Mouse (Mus musculus) liver, adult 2 months (tissue): ENCODE results near the gene Rnf207. TPM values are rescaled to one million over a fixed set of nuclear protein-coding genes. Genes with fewer than 3 reads are reported as not detected.

Source experiments
- DNase-seq: peaks from one replicate; pipeline ENCODE4 v3.0.0-alpha.2; 2011; ENCODE audit warnings: low read depth, low spot score; ENCODE audit errors: extremely low read depth
- H3K27ac ChIP-seq: fragments of 200-500 bp; replicated peaks from 2 replicates; pipeline ENCODE4 v1.5.1; 2012; ENCODE audit warnings: low read depth, mild to moderate bottlenecking, control low read depth, inconsistent platforms, low read length; ENCODE audit not compliant: insufficient read depth
- H3K27me3 ChIP-seq: fragments of 200-500 bp; 2 replicates; pipeline ENCODE4 v1.6.1; 2012; ENCODE audit warnings: mild to moderate bottlenecking, moderate library complexity, low read length, inconsistent platforms; ENCODE audit not compliant: control insufficient read depth, insufficient read depth
- H3K36me3 ChIP-seq: fragments of 200-500 bp; 2 replicates; pipeline ENCODE4 v1.6.1; 2012; ENCODE audit warnings: low read length, inconsistent platforms; ENCODE audit not compliant: control insufficient read depth, insufficient read depth
- H3K4me1 ChIP-seq: fragments of 200-500 bp; 2 replicates; pipeline ENCODE4 v1.6.1; 2011; ENCODE audit warnings: low read length; ENCODE audit not compliant: control insufficient read depth, insufficient read depth
- H3K4me3 ChIP-seq: fragments of 200-500 bp; 2 replicates; pipeline ENCODE4 v1.5.1; 2011; ENCODE audit warnings: low read depth, mild to moderate bottlenecking, control low read depth, low read length, moderate library complexity; ENCODE audit not compliant: insufficient read depth
- H3K79me2 ChIP-seq: fragments of 200-500 bp; 2 replicates; pipeline ENCODE4 v1.6.1; 2012; ENCODE audit warnings: inconsistent platforms, mild to moderate bottlenecking, low read length, moderate library complexity; ENCODE audit not compliant: control insufficient read depth, insufficient read depth
- H3K9ac ChIP-seq: fragments of 200-500 bp; 2 replicates; pipeline ENCODE4 v1.6.1; 2012; ENCODE audit warnings: low read depth, mild to moderate bottlenecking, control low read depth, inconsistent platforms, low read length
- CTCF ChIP-seq: fragments of 200-500 bp; IDR thresholded peaks from 2 replicates; pipeline ENCODE4 v1.5.1; 2011; ENCODE audit warnings: low read depth, low read length, control low read depth
- POLR2A ChIP-seq: fragments of 200-500 bp; IDR thresholded peaks from 2 replicates; pipeline ENCODE4 v1.6.1; 2011; ENCODE audit warnings: low read length, control low read depth; ENCODE audit not compliant: insufficient read depth; ENCODE audit errors: extremely low read depth
- WGBS: fragments of 180-500 bp; shearing (Covaris S2); methylation state at CpG from one replicate; pipeline ENCODE4 v1.1.7; 2018; 5-methylcytosine and 5-hydroxymethylcytosine counted together
- polyA plus RNA-seq: library from polyadenylated mRNA; depleted of rRNA; stranded (reverse); fragments of >200 nt; gene quantifications from 2 replicates; pipeline ENCODE4 v1.2.3, GENCODE M21; 2012
- total RNA-seq: library from RNA; depleted of rRNA; stranded (reverse); fragments of >200 nt; gene quantifications from 2 replicates; pipeline ENCODE4 v1.2.3, GENCODE M21; 2014

The Rnf207 gene
- total and polyA plus RNA-seq, 2 experiments: 0.13 TPM; not detected in 1

- Histone ChIP-seq H3K27me3 (peaks cover 23% of the 10 kb centered on the region), H3K27ac (no peak overlapping the region), H3K4me3 (no peak overlapping the region), H3K79me2 (no peaks in the 10 kb centered on the region), H3K36me3 (no peaks in the 10 kb centered on the region), H3K9ac (no peak overlapping the region), H3K4me1 (no peaks in the 10 kb centered on the region; the same call in 1 of the 2 replicates)
- TF ChIP-seq POLR2A (no peak), CTCF (no peak)
- WGBS: 63% methylated on average over 18 of the region's 18 CpGs
- no peak for DNase-seq
These were observed 30.3 kb downstream of the Rnf207 start for GRCm38 (mm10) chr4:152288398-152288945.

GRCm38 (mm10) chr4:152287317-152288120, 31.3 kb downstream of the Rnf207 start:
- peaks cover 28% of the 10 kb centered on the region for H3K27me3 ChIP-seq
- TF ChIP-seq CTCF (no peak), POLR2A (no peak)
- no peak overlapping the region for H3K9ac ChIP-seq
- 39% methylated on average over 19 of the region's 19 CpGs for WGBS
- no peak overlapping the region for H3K4me3 ChIP-seq
- H3K36me3 ChIP-seq: no peaks in the 10 kb centered on the region
- DNase-seq: no peak
- H3K27ac ChIP-seq: no peak overlapping the region
- H3K79me2 ChIP-seq: no peaks in the 10 kb centered on the region
- H3K4me1 ChIP-seq: no peaks in the 10 kb centered on the region; the same call in 1 of the 2 replicates

- TF ChIP-seq CTCF (no peak), POLR2A (no peak)
- DNase-seq: no peak
- H3K27me3 ChIP-seq: peaks cover 28% of the 10 kb centered on the region
- H3K36me3 ChIP-seq: no peaks in the 10 kb centered on the region
- H3K9ac ChIP-seq: no peak overlapping the region
- no peak overlapping the region for H3K4me3 ChIP-seq
- H3K4me1 ChIP-seq: no peaks in the 10 kb centered on the region; the same call in 1 of the 2 replicates
- no peaks in the 10 kb centered on the region for H3K79me2 ChIP-seq
- H3K27ac ChIP-seq: no peak overlapping the region
- WGBS: 10% methylated on average over 26 of the region's 26 CpGs
These were observed 31.9 kb downstream of the Rnf207 start for GRCm38 (mm10) chr4:152286887-152287286.

GRCm38 (mm10) chr4:152286183-152286582, 32.6 kb downstream of the Rnf207 start:
- TF ChIP-seq CTCF: no peak
- no peak for TF ChIP-seq POLR2A
- Histone ChIP-seq H3K4me1 (no peaks in the 10 kb centered on the region; the same call in 1 of the 2 replicates), H3K79me2 (no peaks in the 10 kb centered on the region), H3K27me3 (peaks cover 35% of the 10 kb centered on the region), H3K4me3 (no peak overlapping the region), H3K36me3 (no peaks in the 10 kb centered on the region), H3K9ac (no peak overlapping the region), H3K27ac (no peak overlapping the region)
- 12% methylated on average over 32 of the region's 32 CpGs for WGBS
- no peak for DNase-seq

GRCm38 (mm10) chr4:152285505-152285904, 33.3 kb downstream of the Rnf207 start:
- no peak overlapping the region for H3K27ac ChIP-seq
- H3K4me3 ChIP-seq: no peak overlapping the region
- 2% methylated on average over 10 of the region's 10 CpGs for WGBS
- peak; percentile 80 for TF ChIP-seq CTCF
- no peak for TF ChIP-seq POLR2A
- H3K4me1 ChIP-seq: no peaks in the 10 kb centered on the region; the same call in 1 of the 2 replicates
- DNase-seq: peak; percentile 55
- H3K79me2 ChIP-seq: no peaks in the 10 kb centered on the region
- no peak overlapping the region for H3K9ac ChIP-seq
- H3K27me3 ChIP-seq: peaks cover 30% of the 10 kb centered on the region
- H3K36me3 ChIP-seq: no peaks in the 10 kb centered on the region
